Mouse (Mus musculus) lung, postnatal 10 days (tissue): ENCODE measurements at regions not wholly inside any gene's neighbourhood (a gene's known extent, or its start where the extent isn't known, plus 50 kb on each side); places are given as distances from the start of the nearest gene placed in this dataset.

ENCODE experiments used
- DNase-seq: peaks from one replicate; pipeline ENCODE4 v3.0.0; 2021

DNA sequence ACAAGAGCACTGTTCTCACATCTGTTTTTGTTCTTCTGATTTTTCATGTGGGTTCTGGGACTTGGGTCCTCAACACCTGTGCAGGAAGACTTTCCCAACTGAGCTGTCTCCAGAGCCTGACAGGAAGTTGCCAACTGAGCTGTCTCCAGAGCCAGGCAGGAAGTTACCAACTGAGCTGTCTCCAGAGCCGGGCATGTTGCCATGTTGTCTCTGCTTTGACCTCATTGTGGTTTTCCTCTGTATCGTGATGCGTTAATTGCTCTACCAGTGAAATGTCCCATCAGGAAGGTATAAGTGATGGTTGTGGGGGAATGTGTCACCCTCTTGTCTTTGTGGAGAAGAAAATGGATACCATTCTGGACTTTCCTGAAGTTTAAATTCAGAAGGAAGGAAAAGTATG, 54.4 kb upstream of the Olfm4 start:
- DNase-seq: no peak

GRCm38 (mm10) chr14:79927161-79927560, 56.7 kb upstream of the Olfm4 start:
- DNase-seq: no peak

- peak; percentile 3 for DNase-seq
These were observed 66.7 kb upstream of the Olfm4 start for GRCm38 (mm10) chr14:79916960-79917848.

GRCm38 (mm10) chr14:79914966-79915365, 68.9 kb upstream of the Olfm4 start:
- no peak for DNase-seq

- DNase-seq: no peak
These were observed 70.6 kb upstream of the Olfm4 start for GRCm38 (mm10) chr14:79913315-79913714.

DNA sequence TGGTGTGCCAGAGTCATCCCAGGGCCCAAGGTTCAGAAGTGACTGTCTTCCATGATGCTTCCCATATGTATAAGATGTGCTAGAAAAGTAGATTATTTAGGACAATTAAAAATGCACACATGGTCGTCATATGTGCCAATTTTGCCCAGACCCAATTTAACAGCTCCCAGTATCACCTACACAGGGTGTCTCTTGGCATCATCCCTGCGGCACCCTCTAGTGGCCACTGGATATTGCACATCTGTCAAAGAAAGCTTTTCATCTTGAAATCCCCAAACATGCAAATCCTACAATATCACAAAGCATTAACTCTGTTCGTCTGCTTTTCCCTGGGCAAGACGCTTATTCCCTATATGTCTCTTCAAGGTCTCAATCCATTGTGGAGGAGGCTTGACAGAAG, 71.3 kb upstream of the Olfm4 start:
- DNase-seq: peak; percentile 37

- DNase-seq: no peak
These were observed 76.1 kb upstream of the Olfm4 start for GRCm38 (mm10) chr14:79907761-79908160.

DNA sequence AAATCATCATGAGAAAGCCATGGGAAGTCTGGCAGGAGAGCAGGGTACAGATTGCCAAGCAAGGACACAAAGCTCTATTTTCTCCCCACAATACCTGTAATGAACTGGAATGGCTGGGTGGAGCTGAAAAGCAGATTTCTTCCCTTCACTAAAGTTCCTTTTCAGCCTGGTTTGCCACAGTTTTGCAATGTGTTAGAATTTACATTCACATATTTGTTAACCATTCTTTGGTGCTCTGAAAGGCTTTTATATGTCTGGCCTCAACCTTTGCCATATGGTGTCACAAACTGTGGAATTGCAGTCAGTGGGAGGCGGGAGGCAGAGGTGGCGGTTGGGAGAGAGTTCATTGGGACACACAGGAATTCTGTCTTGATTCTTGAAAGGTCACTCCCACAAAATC, 78.3 kb upstream of the Olfm4 start:
- DNase-seq: no peak

DNA sequence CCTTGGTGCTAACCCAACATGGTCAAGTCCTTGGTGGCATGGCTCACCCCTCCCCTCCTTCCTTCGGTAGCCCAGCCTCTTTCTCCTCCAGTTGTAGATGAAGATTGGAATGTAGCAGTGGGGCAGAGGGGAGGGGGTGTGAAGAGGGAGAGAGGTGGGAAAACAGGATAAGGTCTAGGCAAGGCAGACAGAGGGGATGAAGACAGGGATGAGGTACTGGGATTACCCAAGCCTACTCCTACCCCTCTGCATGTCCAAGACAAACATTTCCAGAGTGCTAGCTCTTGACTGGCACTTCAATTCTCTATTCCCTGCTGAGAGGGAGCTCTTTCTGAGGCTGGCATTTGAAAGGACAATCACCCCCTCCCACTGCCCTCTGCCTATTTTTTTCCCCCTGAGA, 81.5 kb upstream of the Olfm4 start:
- no peak for DNase-seq

DNA sequence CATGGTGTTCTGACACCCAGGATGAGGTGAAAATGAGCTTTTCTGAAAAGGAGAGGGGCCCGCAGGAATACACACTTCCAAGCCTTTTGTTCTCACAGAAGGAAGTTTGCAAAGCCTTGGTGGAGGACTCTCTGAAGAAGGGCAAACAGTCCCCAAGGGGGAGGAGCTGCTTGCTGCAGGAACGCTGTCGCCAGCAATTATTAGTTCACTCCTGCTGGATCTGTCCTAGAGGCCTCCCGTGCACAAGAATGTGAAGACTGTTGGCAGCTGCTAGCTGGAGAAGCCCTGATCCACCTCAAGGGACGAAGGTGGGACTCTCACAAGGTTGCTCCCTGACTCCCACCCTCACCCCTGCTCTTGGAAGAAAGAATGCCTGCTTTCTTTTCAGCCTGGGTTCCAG, 85.6 kb upstream of the Olfm4 start:
- no peak for DNase-seq

GRCm38 (mm10) chr14:79893241-79893640, 90.6 kb upstream of the Olfm4 start:
- no peak for DNase-seq

DNA sequence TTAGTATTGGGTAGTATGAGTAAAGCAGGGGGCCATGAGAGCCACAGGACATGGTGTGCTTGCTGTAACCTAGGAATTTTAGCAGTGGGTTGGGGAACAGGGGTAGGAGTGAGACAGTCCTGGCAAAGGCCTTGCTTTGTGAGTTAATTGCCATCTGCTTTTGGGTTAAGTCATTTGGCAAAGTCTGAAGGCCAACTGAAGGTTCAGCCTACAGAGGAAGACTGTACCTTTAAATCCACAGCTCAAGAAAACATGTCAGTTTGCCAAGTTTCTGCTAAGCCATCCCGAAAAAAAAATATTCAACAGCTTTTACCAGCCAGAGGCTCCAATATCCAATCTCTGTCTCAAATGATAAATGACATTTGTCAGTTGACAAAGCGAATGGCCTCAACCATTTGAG, 93.2 kb upstream of the Olfm4 start:
- DNase-seq: no peak

DNA sequence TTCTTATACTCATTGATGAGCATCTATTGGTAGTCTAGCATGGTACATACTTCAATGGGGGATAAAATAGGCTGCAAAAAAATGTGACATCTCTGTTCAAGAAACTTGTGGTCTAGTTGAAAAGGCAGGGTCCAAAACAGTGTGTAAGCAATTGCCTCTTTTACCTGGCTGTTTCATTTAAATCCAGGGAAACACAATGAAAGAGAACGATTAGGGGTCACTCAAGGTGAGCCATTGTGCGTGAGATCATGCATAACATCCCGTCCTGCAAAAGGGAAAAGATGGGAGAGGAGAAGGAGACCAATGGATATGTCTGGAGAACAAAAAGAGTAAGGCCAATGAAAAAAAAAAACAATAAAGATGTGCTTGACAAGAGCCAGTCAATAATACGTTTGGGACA, 93.6 kb upstream of the Olfm4 start:
- no peak for DNase-seq

GRCm38 (mm10) chr14:79883487-79883886, 100.4 kb upstream of the Olfm4 start:
- DNase-seq: no peak

GRCm38 (mm10) chr14:79881726-79882125, 102.2 kb upstream of the Olfm4 start:
- DNase-seq: no peak

DNA sequence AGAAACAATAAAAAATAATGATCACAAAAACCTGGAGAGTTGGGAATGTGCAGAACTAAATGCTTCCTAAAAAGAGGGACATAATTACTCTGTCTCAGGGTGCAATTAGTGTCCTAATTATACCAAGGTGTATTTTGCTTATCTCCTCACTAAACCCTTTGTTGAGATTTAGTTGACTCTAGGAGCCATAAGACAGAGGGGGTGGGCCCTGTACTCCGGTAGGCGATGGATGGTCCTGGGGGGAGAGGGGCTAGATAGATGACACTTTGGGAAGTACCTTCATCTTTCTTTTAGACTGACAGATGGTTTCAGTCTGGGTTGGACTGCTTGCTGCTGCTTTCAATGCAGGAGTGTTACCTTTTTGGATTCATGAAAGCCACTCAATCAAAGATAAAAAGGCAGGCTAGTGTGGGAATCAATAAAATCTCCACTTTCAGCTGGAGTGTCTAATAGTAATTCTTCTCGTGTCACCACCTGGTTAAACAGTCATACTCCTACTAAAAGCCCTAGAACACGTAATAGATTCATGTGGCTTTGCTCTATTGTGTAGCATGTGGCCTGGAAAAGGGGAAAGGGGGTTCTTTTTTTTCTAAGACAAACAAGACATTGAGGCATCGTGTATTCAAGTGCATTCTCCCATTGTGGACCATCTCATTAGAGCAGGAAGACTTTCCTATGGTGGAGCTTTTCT, 103.7 kb upstream of the Olfm4 start:
- DNase-seq: no peak

- no peak for DNase-seq
These were observed 104.4 kb upstream of the Olfm4 start for GRCm38 (mm10) chr14:79879333-79880035.

DNA sequence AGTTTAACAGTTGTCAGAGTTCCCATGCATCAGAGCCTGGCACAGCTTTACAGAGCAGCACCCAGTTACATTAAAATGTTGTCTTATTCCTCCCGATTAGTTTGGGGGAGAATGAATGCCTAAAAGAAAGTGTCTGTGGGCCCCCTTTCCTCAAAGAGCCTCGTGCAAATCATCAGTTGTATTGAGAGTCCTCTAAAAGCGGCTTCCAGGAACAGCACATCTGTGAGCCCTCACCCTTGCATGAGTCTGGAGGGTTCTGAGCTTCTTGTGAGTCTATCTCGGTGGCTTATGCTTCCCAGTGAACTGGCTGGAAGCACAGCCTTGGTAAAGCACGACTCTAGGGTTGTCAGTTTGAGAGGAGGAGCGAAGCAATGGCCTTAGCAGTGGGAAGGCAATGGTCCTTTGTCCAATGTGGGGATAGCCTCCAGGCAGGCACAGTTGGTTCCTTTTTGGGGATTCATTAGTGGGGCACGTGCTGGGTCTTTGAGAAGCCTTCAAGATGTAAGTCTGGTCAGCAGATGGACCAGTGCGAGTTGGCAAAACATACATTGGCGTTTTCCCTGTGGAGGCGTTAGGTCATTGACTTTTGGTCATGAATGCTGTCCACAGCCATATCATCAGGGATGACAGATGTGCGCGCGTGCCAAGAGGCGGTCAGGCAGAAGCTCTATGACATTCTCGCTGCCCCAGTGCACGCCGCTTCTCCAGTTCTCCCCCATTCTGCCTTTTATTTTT, 105.4 kb upstream of the Olfm4 start:
- no peak for DNase-seq

GRCm38 (mm10) chr14:79873062-79873461, 102.0 kb upstream of the Pcdh8 start:
- DNase-seq: no peak

GRCm38 (mm10) chr14:79872430-79872829, 101.3 kb upstream of the Pcdh8 start:
- DNase-seq: no peak

- DNase-seq: no peak
These were observed 98.2 kb upstream of the Pcdh8 start for GRCm38 (mm10) chr14:79869325-79869724.

GRCm38 (mm10) chr14:79856245-79856644, 85.1 kb upstream of the Pcdh8 start:
- no peak for DNase-seq

DNA sequence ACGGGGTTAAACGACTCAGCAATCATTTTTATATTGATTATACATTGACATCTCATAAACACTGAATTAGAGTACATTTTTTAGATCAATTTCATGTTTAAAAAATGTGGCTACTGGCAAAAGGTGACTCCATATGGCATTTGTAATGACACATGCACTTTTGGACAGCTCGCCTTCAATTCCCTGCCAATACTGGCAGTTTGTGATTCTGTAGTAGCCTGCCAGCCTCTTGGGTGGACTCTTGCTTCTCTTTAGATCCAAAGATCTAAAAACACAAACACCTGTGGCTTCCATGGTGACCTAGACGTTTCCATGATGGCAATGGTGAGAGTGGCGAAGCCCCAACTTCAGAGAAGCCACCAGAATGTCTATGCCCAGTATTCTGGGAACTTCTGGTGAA, 83.1 kb upstream of the Pcdh8 start:
- no peak for DNase-seq
